Mouse (Mus musculus): Measurements from ENCODE around the gene Cdh4.

DNA sequence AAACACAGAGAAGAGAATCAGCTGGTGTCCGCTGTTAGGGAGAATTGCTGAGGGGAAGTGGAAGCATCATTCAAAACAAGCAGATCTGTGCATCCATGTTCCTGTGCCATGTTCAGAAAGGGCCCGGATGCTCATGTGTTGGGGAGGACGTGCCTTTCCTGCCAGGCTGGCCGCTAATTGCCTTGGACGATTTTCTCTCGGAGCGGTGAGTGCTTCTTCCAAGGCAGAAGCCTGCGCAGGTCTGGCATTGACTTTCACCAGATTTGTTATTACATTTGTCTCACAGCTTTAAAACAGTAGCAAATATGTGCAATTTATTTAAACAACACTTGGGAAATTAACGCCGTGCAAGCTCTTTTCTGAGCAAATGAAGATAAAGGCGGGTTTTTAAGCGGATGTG is 353.2 kb downstream of the Cdh4 start:
- TF ChIP-seq EP300 (IDR thresholded peaks at IDR 0.05; ENCODE audit: low read depth): no peak
- no peak for TF ChIP-seq CTCF (IDR thresholded peaks at IDR 0.05; ENCODE audit: low read depth)

Measured in heart, postnatal 0 days (tissue).